Mouse (Mus musculus) erythroblast, embryonic 14.5 days (primary cell): Measurements from ENCODE around the gene Mchr1.

Experiments used
- GATA1 ChIP-seq: IDR thresholded peaks from 2 replicates; pipeline ENCODE4 v1.6.1; 2012; ENCODE audit warnings: low read length, inconsistent platforms, mixed read lengths
- TAL1 ChIP-seq: IDR thresholded peaks from 3 replicates; pipeline ENCODE4 v1.6.1; 2012; ENCODE audit warnings: low read length, inconsistent platforms, mixed read lengths

DNA sequence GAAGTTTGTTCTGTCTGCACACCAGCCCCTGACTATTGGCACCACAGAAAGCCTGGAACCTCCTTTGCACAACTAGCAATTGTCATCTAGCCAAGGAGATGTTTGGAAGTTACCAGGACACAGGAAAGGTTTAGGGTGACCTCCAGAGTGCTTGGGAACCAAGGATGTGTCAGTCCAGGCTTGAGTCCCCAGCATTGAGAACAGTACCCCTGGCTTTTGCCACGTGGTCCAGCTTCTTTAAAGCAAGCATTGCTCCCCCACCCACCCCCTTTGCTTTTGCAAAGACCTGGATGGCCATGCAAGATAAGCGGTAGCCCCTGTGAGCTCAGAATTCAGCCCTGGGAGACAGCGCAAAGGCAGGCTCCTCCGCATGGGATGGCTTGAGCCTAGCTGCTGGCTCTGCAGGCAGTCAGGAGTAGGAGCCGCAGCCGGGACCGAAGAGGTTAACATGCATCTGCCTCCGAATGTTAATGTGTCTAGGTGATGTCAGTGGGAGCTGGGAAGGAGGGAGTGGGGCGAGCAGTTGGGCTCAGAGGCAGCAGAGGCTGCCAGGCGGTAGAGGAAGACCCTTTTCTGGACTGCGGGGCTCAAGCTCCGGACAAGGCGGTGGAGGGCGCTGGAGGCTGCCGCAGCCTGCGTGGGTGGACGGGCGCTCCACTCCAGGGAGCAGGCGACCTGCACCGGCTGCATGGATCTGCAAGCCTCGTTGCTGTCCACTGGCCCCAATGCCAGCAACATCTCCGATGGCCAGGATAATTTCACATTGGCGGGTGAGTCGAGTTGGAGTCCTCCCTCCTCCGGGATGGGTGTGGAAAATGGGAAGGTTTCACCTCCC, at the start of gene Mchr1:
- TF ChIP-seq GATA1 (no peak), TAL1 (no peak)
